Mouse (Mus musculus): Measurements from ENCODE around the gene Agrp. TPM values are rescaled to one million over a fixed set of nuclear protein-coding genes. Genes with fewer than 3 reads are reported as not detected.

Gene Agrp
- polyA plus RNA-seq, 1 experiment from 2014 or later: 0.56 TPM

DNA sequence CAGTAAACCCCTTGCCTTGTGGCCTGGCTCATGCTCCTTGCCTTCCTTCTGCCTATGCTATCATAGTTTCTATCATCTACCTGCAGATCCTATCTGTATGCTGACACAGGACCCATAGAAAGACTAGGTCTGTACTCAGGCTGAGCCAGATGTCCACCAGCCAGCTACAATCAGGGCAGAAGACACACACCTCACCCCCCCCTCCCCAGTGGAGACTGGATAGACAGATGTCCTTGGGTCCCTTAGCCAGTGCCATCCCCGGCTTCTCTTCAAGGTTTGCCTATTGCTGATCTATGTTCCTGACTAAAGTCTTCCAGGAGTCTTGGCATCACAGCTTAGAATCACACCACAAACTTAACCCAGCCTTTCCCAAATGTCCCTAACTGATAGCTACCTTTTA lies 109.0 kb downstream of the Agrp start:
- ATAC-seq (ENCODE audit: low FRiP score) (no peak), DNase-seq (ENCODE audit: low spot score, missing footprints) (no peak)
- H3K4me2 ChIP-seq: no peak overlapping the region
- H3K9me3 ChIP-seq (ENCODE audit: control insufficient read depth, low read length): no peaks in the 10 kb centered on the region
- H3K9ac ChIP-seq (ENCODE audit: low read length): no peak overlapping the region
- WGBS: 100% methylated on average over 1 of the region's 1 CpGs
- 0 out of 2 replicates have a peak, but pooled peaks cover 2% of the 10 kb centered on the region for H3K4me1 ChIP-seq (ENCODE audit: control insufficient read depth, insufficient read depth, low read length)
- peaks cover 4% of the 10 kb centered on the region; the same call in 1 of the 2 replicates for H3K36me3 ChIP-seq (ENCODE audit: control insufficient read depth, insufficient read depth, low read length)
- H3K27me3 ChIP-seq (ENCODE audit: control insufficient read depth, insufficient read depth, low read length): no peaks in the 10 kb centered on the region
- H3K27ac ChIP-seq (ENCODE audit: low read depth, low read length): no peak overlapping the region
- no peak overlapping the region for H3K4me3 ChIP-seq (ENCODE audit: low read depth, low read length)

DNA sequence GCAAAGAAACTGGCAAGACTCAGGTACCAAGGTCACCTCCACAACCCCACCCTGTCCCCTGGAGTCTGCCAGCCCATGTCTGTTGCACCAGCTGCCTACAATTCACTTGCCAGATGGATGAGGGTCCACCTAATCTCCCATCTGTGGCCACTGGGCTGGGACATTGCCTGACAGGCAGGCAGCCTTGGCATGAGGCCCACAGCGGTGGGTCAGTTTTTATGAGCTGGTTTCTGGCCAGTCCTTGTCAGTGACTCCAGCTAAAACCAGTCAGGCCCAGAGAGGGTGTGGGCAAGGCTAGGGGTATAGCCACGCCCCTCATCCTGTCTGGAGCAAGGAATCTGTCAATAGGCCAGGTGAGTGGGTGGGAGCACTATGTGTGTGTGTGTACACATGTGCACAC lies 110.1 kb downstream of the Agrp start:
- ATAC-seq (ENCODE audit: low FRiP score): no peak
- H3K36me3 ChIP-seq (ENCODE audit: control insufficient read depth, insufficient read depth, low read length): peaks cover 5% of the 10 kb centered on the region; the same call in 1 of the 2 replicates
- WGBS: 87% methylated on average over 2 of the region's 2 CpGs
- H3K27me3 ChIP-seq (ENCODE audit: control insufficient read depth, insufficient read depth, low read length): no peaks in the 10 kb centered on the region
- no peak overlapping the region for H3K4me3 ChIP-seq (ENCODE audit: low read depth, low read length)
- no peak overlapping the region for H3K4me2 ChIP-seq
- DNase-seq (ENCODE audit: low spot score, missing footprints): no peak
- no peak overlapping the region for H3K27ac ChIP-seq (ENCODE audit: low read depth, low read length)
- peaks cover 3% of the 10 kb centered on the region; the same call in 1 of the 2 replicates for H3K4me1 ChIP-seq (ENCODE audit: control insufficient read depth, insufficient read depth, low read length)
- H3K9ac ChIP-seq (ENCODE audit: low read length): no peak overlapping the region
- H3K9me3 ChIP-seq (ENCODE audit: control insufficient read depth, low read length): no peaks in the 10 kb centered on the region

DNA sequence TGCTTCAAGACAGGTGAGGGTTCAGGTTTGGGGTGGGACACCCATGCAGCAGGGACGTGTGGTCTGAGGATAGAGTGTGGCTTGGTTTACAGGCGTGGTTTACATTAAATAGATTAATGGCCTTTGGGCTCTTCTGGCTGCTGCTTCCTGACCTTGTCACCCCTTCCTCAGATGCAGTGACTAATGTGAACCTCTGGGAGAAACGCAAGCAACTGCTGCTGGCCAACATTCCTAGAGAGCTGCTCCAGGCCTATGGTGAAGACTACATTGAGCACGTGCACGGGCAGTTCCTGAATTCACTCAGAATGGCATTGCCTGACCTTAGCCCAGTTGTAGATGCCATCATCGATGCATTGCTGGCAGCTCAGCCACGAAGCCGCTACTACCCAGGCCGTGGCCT lies 114.3 kb downstream of the Agrp start:
- Histone ChIP-seq H3K36me3 (ENCODE audit: control insufficient read depth, insufficient read depth, low read length) (peaks cover 5% of the 10 kb centered on the region; the same call in 1 of the 2 replicates), H3K9me3 (ENCODE audit: control insufficient read depth, low read length) (no peaks in the 10 kb centered on the region), H3K27me3 (ENCODE audit: control insufficient read depth, insufficient read depth, low read length) (no peaks in the 10 kb centered on the region), H3K4me2 (no peak overlapping the region), H3K9ac (ENCODE audit: low read length) (no peak overlapping the region), H3K4me3 (ENCODE audit: low read depth, low read length) (no peak overlapping the region), H3K4me1 (ENCODE audit: control insufficient read depth, insufficient read depth, low read length) (peaks cover 35% of the 10 kb centered on the region), H3K27ac (ENCODE audit: low read depth, low read length) (no peak overlapping the region)
- ATAC-seq (ENCODE audit: low FRiP score): no peak
- WGBS: 87% methylated on average over 9 of the region's 9 CpGs
- DNase-seq (ENCODE audit: low spot score, missing footprints): no peak

DNA sequence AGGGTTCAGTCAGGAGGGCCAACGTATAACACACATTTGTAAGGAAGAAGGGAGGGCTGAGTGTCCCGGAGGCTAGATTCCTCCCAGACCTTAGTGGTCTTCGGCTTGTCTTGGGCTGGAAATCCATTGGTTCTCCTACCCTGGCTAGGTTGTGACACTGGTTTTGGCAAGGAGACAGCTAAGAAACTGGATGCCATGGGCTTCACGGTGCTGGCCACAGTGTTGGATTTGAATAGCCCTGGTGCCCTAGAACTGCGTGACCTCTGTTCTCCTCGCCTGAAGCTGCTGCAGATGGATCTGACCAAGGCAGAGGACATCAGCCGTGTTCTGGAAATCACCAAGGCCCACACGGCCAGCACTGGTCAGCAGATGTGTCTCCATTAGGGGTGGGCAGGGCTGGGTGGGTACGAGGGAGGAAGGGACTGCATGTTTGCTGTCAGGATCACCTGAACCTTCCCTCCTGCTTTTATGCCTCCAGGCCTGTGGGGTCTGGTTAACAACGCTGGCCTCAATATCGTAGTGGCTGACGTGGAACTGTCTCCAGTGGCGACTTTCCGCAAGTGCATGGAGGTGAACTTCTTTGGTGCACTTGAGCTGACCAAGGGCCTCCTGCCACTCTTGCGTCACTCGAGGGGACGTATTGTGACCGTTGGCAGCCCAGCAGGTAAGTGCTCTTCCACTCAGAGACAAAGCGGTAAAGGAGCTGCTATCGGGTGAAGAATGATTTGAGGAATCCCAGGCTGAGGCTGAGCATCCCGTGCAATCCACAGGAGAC lies 115.0 kb downstream of the Agrp start:
- Histone ChIP-seq H3K36me3 (ENCODE audit: control insufficient read depth, insufficient read depth, low read length) (peaks cover 5% of the 10 kb centered on the region; the same call in 1 of the 2 replicates), H3K4me3 (ENCODE audit: low read depth, low read length) (no peak overlapping the region), H3K9ac (ENCODE audit: low read length) (no peak overlapping the region), H3K27ac (ENCODE audit: low read depth, low read length) (0 out of 2 replicates have a peak overlapping the region, but pooled peaks have one; percentile 73), H3K27me3 (ENCODE audit: control insufficient read depth, insufficient read depth, low read length) (peaks cover 3% of the 10 kb centered on the region; the same call in 1 of the 2 replicates), H3K9me3 (ENCODE audit: control insufficient read depth, low read length) (no peaks in the 10 kb centered on the region), H3K4me1 (ENCODE audit: control insufficient read depth, insufficient read depth, low read length) (peaks cover 41% of the 10 kb centered on the region), H3K4me2 (no peak overlapping the region)
- DNase-seq (ENCODE audit: low spot score, missing footprints) (no peak), ATAC-seq (ENCODE audit: low FRiP score) (no peak)
- 87% methylated on average over 21 of the region's 21 CpGs for whole genome bisulfite sequencing

DNA sequence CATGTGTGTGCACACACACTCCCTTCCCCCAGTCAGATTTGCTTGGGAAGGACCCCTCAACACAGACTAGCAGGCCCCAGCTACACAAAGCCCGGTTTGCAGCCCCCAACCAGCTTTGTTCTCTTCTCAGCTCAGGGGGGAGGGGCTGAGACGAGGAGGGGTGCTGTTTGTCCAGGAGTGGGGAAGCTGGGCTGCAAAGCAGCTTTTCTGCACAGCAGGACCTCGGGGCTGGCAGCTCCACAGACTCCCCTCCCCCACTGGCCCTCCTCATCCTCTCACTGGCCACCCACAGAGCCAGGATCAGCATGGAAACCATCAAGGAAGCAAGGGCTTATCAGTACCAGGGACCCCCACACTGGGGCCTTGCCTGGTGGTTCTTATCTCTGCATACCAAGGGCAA lies 116.1 kb downstream of the Agrp start:
- Histone ChIP-seq H3K36me3 (ENCODE audit: control insufficient read depth, insufficient read depth, low read length) (peaks cover 5% of the 10 kb centered on the region; the same call in 1 of the 2 replicates), H3K4me3 (ENCODE audit: low read depth, low read length) (peak overlapping the region; percentile 69; the same call in 1 of the 2 replicates), H3K4me1 (ENCODE audit: control insufficient read depth, insufficient read depth, low read length) (peaks cover 50% of the 10 kb centered on the region), H3K4me2 (peak overlapping the region; percentile 98), H3K27me3 (ENCODE audit: control insufficient read depth, insufficient read depth, low read length) (peaks cover 6% of the 10 kb centered on the region; the same call in 1 of the 2 replicates), H3K27ac (ENCODE audit: low read depth, low read length) (peak overlapping the region; percentile 73), H3K9ac (ENCODE audit: low read length) (peak overlapping the region; percentile 60), H3K9me3 (ENCODE audit: control insufficient read depth, low read length) (no peaks in the 10 kb centered on the region)
- peak; percentile 94 for DNase-seq (ENCODE audit: low spot score, missing footprints)
- 0% methylated on average over 3 of the region's 3 CpGs for WGBS
- ATAC-seq (ENCODE audit: low FRiP score): peak; percentile 69

DNA sequence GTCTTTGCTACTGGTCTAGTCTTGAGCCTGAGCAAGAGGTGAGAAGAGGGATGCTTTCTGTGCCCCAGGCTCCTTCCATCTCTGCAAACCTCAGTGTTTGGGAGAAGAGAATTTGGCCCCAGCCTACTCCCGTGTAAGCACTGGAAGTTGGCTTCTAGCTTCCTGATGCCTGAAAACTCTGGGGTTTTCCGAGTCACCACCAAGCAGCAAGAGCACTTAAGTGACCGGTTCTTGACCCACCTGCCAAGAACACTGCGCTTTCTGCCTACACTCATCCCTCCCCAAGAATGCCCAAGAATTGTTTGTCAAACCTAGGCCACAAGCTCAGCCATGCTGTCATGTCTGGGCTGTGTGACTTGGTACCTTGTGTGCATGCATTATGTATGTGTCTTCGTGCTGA lies 116.7 kb downstream of the Agrp start:
- peaks cover 6% of the 10 kb centered on the region; the same call in 1 of the 2 replicates for H3K27me3 ChIP-seq (ENCODE audit: control insufficient read depth, insufficient read depth, low read length)
- DNase-seq (ENCODE audit: low spot score, missing footprints) (peak; percentile 91), ATAC-seq (ENCODE audit: low FRiP score) (peak; percentile 1; the same call in 1 of the 2 replicates)
- H3K4me2 ChIP-seq: peak overlapping the region; percentile 98
- H3K9me3 ChIP-seq (ENCODE audit: control insufficient read depth, low read length): no peaks in the 10 kb centered on the region
- H3K27ac ChIP-seq (ENCODE audit: low read depth, low read length): peak overlapping the region; percentile 73
- H3K4me1 ChIP-seq (ENCODE audit: control insufficient read depth, insufficient read depth, low read length): peaks cover 52% of the 10 kb centered on the region
- H3K9ac ChIP-seq (ENCODE audit: low read length): peak overlapping the region; percentile 60
- peak overlapping the region; percentile 69 for H3K4me3 ChIP-seq (ENCODE audit: low read depth, low read length)
- WGBS: 19% methylated on average over 5 of the region's 5 CpGs
- H3K36me3 ChIP-seq (ENCODE audit: control insufficient read depth, insufficient read depth, low read length): peaks cover 5% of the 10 kb centered on the region; the same call in 1 of the 2 replicates

DNA sequence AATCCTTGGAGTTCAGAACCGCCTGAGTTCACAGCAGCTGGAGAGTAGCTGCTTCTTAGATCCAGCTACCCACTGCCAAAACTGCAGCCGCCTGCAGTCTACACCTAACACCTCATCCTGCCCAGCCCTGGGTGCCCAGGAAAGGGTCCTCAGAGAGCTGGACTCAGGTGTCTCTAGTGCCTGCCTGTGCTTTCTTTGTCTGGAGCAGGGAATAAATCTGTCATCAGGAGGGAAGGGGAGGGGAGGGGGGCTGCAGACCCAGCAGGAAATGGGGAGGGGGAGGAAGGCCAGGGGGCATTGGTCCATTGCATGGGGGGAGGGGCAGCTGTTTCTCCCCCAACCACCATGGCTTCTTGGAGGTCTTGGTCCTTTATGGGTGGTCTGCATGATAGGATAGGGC lies 117.6 kb downstream of the Agrp start:
- ATAC-seq (ENCODE audit: low FRiP score) (no peak), DNase-seq (ENCODE audit: low spot score, missing footprints) (peak; percentile 93)
- H3K36me3 ChIP-seq (ENCODE audit: control insufficient read depth, insufficient read depth, low read length): peaks cover 5% of the 10 kb centered on the region; the same call in 1 of the 2 replicates
- H3K4me2 ChIP-seq: peak overlapping the region; percentile 98
- peaks cover 6% of the 10 kb centered on the region; the same call in 1 of the 2 replicates for H3K27me3 ChIP-seq (ENCODE audit: control insufficient read depth, insufficient read depth, low read length)
- 0% methylated on average over 2 of the region's 2 CpGs for WGBS
- H3K4me3 ChIP-seq (ENCODE audit: low read depth, low read length): peak overlapping the region; percentile 69
- peak overlapping the region; percentile 67 for H3K27ac ChIP-seq (ENCODE audit: low read depth, low read length)
- H3K9ac ChIP-seq (ENCODE audit: low read length): peak overlapping the region; percentile 92
- peaks cover 52% of the 10 kb centered on the region for H3K4me1 ChIP-seq (ENCODE audit: control insufficient read depth, insufficient read depth, low read length)
- no peaks in the 10 kb centered on the region for H3K9me3 ChIP-seq (ENCODE audit: control insufficient read depth, low read length)

DNA sequence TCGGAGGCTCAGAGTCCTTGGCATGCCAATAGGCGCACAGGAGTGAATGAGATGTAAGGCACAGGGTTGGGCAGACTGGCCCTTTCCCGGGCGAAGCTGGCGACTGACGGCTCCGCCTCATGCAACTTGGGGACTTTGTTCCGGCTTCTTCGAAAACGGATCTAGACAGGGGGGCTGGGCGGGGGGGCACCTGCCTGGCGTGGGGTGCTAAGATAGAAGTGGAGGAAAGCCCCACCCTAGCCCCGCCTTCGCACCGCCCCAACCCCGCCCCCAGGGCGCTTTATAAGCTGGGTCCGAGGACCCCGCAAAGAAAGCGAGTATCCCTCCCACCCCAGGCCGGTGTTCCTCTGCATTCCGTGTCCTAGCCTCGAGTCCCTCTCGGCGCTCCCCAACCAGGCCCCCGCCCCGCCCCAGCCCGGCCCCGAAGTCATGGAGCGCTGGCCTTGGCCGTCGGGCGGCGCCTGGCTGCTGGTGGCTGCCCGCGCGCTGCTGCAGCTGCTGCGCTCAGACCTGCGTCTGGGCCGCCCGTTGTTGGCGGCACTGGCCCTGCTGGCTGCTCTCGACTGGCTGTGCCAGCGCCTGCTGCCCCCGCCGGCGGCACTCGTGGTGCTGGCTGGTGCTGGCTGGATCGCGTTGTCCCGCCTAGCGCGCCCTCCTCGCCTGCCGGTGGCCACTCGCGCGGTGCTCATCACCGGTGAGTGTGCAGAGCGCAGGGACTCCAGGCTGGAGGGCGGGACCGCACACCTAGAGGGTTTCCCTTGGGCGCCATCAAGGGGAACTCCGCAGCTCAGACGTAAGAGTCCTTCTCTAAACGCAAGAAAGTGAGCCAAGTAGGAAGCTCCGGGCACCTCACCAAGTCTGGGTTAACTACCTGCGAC lies 118.5 kb downstream of the Agrp start, which contains the start of gene Hsd11b2:
Gene Hsd11b2, plus strand, starts transcription at position 320 of the 878 bp plus-strand sequence.
- Histone ChIP-seq H3K9ac (ENCODE audit: low read length) (peak within 1 kb of the TSS; percentile 92), H3K9me3 (ENCODE audit: control insufficient read depth, low read length) (no peaks in the 10 kb centered on the region), H3K4me2 (peak within 1 kb of the TSS; percentile 98), H3K4me3 (ENCODE audit: low read depth, low read length) (peak within 1 kb of the TSS; percentile 69), H3K36me3 (ENCODE audit: control insufficient read depth, insufficient read depth, low read length) (0 out of 2 replicates have a peak, but pooled peaks cover 2% of the 10 kb centered on the region), H3K27me3 (ENCODE audit: control insufficient read depth, insufficient read depth, low read length) (peaks cover 6% of the 10 kb centered on the region; the same call in 1 of the 2 replicates), H3K27ac (ENCODE audit: low read depth, low read length) (peak within 1 kb of the TSS; percentile 67), H3K4me1 (ENCODE audit: control insufficient read depth, insufficient read depth, low read length) (peaks cover 52% of the 10 kb centered on the region)
- DNase-seq (ENCODE audit: low spot score, missing footprints): peak; percentile 97
- peak; percentile 71 for ATAC-seq (ENCODE audit: low FRiP score)
- under 1% methylated on average over 67 of the region's 68 CpGs for WGBS
